Mouse (Mus musculus): ENCODE results near the gene Fastk.

- TF ChIP-seq CTCF (IDR thresholded peaks at IDR 0.05; ENCODE audit: low read depth) (no peak), EP300 (optimal IDR thresholded peaks at IDR 0.05) (no peak)
These were observed 43.1 kb downstream of the Fastk start for GRCm38 (mm10) chr5:24401969-24402368.
